Mouse (Mus musculus) lung, embryonic 15.5 days (tissue): ENCODE measurements at regions not wholly inside any gene's neighbourhood (a gene's known extent, or its start where the extent isn't known, plus 50 kb on each side); places are given as distances from the start of the nearest gene placed in this dataset.
A peak's percentile ranks its signal among the peaks of the same experiment; 100 is the strongest.

Experiments
- ATAC-seq: fragments of 200-750 bp; cut with Nextera tagmentation; 2 replicates; pipeline ENCODE4 v1.8.0; 2017; ENCODE audit warnings: moderate number of reproducible peaks, borderline replicate concordance; ENCODE audit not compliant: low FRiP score, low TSS enrichment; ENCODE audit errors: extremely low read depth
- H3K27ac ChIP-seq: fragments of 300-500 bp; sonication (generic); 2 replicates; pipeline ENCODE4 v1.5.1; 2015; ENCODE audit warnings: moderate library complexity, mild to moderate bottlenecking, inconsistent platforms
- H3K27me3 ChIP-seq: fragments of 300-500 bp; sonication (generic); 2 replicates; pipeline ENCODE4 v1.6.1; 2015; ENCODE audit warnings: inconsistent platforms
- H3K36me3 ChIP-seq: fragments of 300-500 bp; sonication (generic); 2 replicates; pipeline ENCODE4 v1.6.1; 2015; ENCODE audit warnings: inconsistent platforms
- H3K4me1 ChIP-seq: fragments of 300-500 bp; sonication (generic); 2 replicates; pipeline ENCODE4 v1.6.1; 2015; ENCODE audit warnings: inconsistent platforms
- H3K4me2 ChIP-seq: fragments of 300-500 bp; sonication (generic); 2 replicates; pipeline ENCODE4 v1.6.1; 2015; ENCODE audit warnings: inconsistent platforms, mild to moderate bottlenecking, moderate library complexity
- H3K4me3 ChIP-seq: fragments of 300-500 bp; sonication (generic); 2 replicates; pipeline ENCODE4 v1.5.1; 2015; ENCODE audit warnings: mild to moderate bottlenecking, inconsistent platforms
- H3K9ac ChIP-seq: fragments of 300-500 bp; sonication (generic); 2 replicates; pipeline ENCODE4 v1.6.1; 2015; ENCODE audit warnings: inconsistent platforms
- H3K9me3 ChIP-seq: fragments of 300-500 bp; sonication (generic); 2 replicates; pipeline ENCODE4 v1.6.1; 2016; ENCODE audit warnings: inconsistent platforms
- WGBS: fragments of 180-500 bp; shearing (Covaris S2); methylation state at CpG from one replicate; pipeline ENCODE4 v1.1.7; 2015; 5-methylcytosine and 5-hydroxymethylcytosine counted together

DNA sequence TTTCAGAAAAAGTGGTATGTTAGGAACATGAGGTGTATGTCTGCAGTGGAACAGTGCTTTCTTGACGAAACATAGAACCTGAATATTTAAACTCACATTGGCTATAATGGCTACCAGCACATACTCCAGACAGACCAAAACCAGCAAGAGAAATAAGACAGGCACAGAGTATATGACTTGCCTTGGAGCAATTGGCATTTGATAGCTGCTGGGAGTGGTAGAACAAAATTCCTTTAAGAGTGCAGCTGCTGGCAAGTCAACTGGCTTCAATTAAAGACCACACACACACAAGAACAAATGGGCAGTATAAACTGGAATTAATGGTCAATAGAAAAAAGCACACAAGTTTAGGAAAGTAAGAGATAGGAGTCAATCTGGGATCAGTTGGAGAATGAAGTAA lies 732.3 kb downstream of the Sis start:
- Histone ChIP-seq H3K4me1 (no peaks in the 10 kb centered on the region), H3K27ac (no peak overlapping the region), H3K9ac (no peak overlapping the region), H3K4me2 (no peak overlapping the region), H3K36me3 (no peaks in the 10 kb centered on the region), H3K4me3 (no peak overlapping the region), H3K27me3 (no peaks in the 10 kb centered on the region), H3K9me3 (no peaks in the 10 kb centered on the region)
- 75% methylated on average over 1 of the region's 1 CpGs for WGBS
- no peak for ATAC-seq

GRCm38 (mm10) chr3:72227818-72228217 lies 739.8 kb downstream of the Sis start:
- no peaks in the 10 kb centered on the region for H3K4me1 ChIP-seq
- no peaks in the 10 kb centered on the region for H3K36me3 ChIP-seq
- H3K27me3 ChIP-seq, result no peaks in the 10 kb centered on the region
- no peak overlapping the region for H3K4me3 ChIP-seq
- no peak overlapping the region for H3K9ac ChIP-seq
- H3K27ac ChIP-seq, result no peak overlapping the region
- WGBS, result 47% methylated on average over 2 of the region's 2 CpGs
- ATAC-seq, result peak; percentile 64; the same call in 1 of the 2 replicates
- no peaks in the 10 kb centered on the region for H3K9me3 ChIP-seq
- H3K4me2 ChIP-seq, result no peak overlapping the region
